Comparison of ENCODE assay signal across 14 mouse cellular contexts in the genomic region with DNA sequence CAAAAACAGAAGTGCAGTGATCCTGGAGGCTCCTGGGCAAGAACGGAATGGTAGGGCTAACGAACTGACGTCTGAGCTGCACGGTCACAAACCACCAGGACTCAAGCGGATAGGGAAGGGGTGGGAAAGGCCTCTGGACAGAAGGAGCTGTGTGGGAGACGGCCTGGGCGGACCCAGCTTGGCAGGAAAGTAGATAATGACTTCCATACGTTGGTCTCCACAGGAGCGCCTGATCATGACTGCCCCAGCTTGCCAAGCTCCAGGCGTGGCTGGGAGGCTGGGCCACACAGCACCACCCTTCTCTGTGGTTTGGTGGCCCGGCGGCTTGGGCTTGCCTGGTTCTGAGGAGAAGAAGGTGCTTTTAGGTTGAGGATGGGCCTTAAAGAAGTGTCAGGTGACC. TPM values are rescaled to one million over a fixed set of nuclear protein-coding genes. Genes with fewer than 3 reads are reported as not detected.
A peak's percentile ranks its signal among the peaks of the same experiment; 100 is the strongest.
DNase-seq lines count a peak whose midpoint lies in the region; ATAC-seq lines count a peak whose summit lies in the region.
"Had no signal": no experiment of that assay in that cellular context is flagged by ENCODE, and none has a peak within 500 bp of the region (broad histone marks: within the 10 kb centered on the region; RNA-seq: fewer than 3 reads in every experiment).

No protein-coding gene starts in this region.

- no peak for ATAC-seq in hindbrain, embryonic 14.5 days (ENCODE audit: low FRiP score)
- ATAC-seq in embryonic facial prominence, embryonic 12.5 days (ENCODE audit: insufficient number of reproducible peaks, insufficient read depth, low FRiP score, low TSS enrichment): no peak
- peak; percentile 78 for ATAC-seq in erythroid progenitor cell, adult 5-6 weeks (replicated peaks; ENCODE audit: low FRiP score, poor library complexity, severe bottlenecking)
- peak; percentile 91 for ATAC-seq in megakaryocyte-erythroid progenitor cell, adult 5-6 weeks (replicated peaks; ENCODE audit: low FRiP score, low TSS enrichment, poor library complexity, severe bottlenecking)
- no peak for ATAC-seq in granulocyte monocyte progenitor cell, adult 5-6 weeks (replicated peaks; ENCODE audit: poor library complexity, severe bottlenecking)
- ATAC-seq: intestine, embryonic 16.5 days had no signal

- H3K4me3 ChIP-seq in hindbrain, embryonic 10.5 days: no peak overlapping the region
- H3K4me3 ChIP-seq in hindbrain, embryonic 14.5 days (replicated peaks; ENCODE audit: low read length): no peak overlapping the region
- no peak overlapping the region for H3K4me3 ChIP-seq in embryonic facial prominence, embryonic 12.5 days
- H3K4me3 ChIP-seq: forebrain, embryonic 12.5 days; hindbrain, embryonic 12.5 days; midbrain, embryonic 12.5 days had no signal

- peaks cover 1% of the 10 kb centered on the region for H3K27me3 ChIP-seq in hindbrain, embryonic 10.5 days (ENCODE audit: insufficient read depth, poor library complexity, severe bottlenecking)
- 0 out of 2 replicates have a peak, but pooled peaks cover 1% of the 10 kb centered on the region for H3K27me3 ChIP-seq in hindbrain, embryonic 14.5 days (ENCODE audit: control insufficient read depth, insufficient read depth, low read length)
- no peaks in the 10 kb centered on the region for H3K27me3 ChIP-seq in embryonic facial prominence, embryonic 12.5 days
- H3K27me3 ChIP-seq: CH12.LX had no signal

- peak overlapping the region; percentile 35; the same call in 1 of the 2 replicates for H3K27ac ChIP-seq in hindbrain, embryonic 10.5 days
- H3K27ac ChIP-seq in hindbrain, embryonic 14.5 days: no peak overlapping the region
- H3K27ac ChIP-seq in embryonic facial prominence, embryonic 12.5 days: peak overlapping the region; percentile 80
- H3K27ac ChIP-seq: forebrain, embryonic 12.5 days; hindbrain, embryonic 12.5 days; midbrain, embryonic 12.5 days had no signal

- no peak overlapping the region for H3K9ac ChIP-seq in hindbrain, embryonic 14.5 days
- H3K9ac ChIP-seq in embryonic facial prominence, embryonic 12.5 days: no peak overlapping the region
- H3K9ac ChIP-seq: forebrain, embryonic 12.5 days; hindbrain, embryonic 12.5 days; midbrain, embryonic 12.5 days had no signal

- no peak overlapping the region for H3K4me2 ChIP-seq in hindbrain, embryonic 14.5 days (replicated peaks)
- 0 out of 2 replicates have a peak overlapping the region, but pooled peaks have one; percentile 5 for H3K4me2 ChIP-seq in embryonic facial prominence, embryonic 12.5 days (replicated peaks)
- H3K4me2 ChIP-seq: forebrain, embryonic 12.5 days; hindbrain, embryonic 12.5 days; midbrain, embryonic 12.5 days had no signal

- H3K4me1 ChIP-seq in hindbrain, embryonic 10.5 days (replicated peaks): peaks cover 19% of the 10 kb centered on the region
- no peaks in the 10 kb centered on the region for H3K4me1 ChIP-seq in hindbrain, embryonic 14.5 days (replicated peaks; ENCODE audit: control insufficient read depth, insufficient read depth, low read length)
- peaks cover 4% of the 10 kb centered on the region; the same call in 1 of the 2 replicates for H3K4me1 ChIP-seq in embryonic facial prominence, embryonic 12.5 days

- DNase-seq in hindbrain, embryonic 10.5 days (ENCODE audit: low spot score): no peak
- no peak for DNase-seq in hindbrain, embryonic 14.5 days (ENCODE audit: low spot score)
- DNase-seq in adrenal gland, postnatal 14 days: no peak
- DNase-seq: layer of hippocampus, adult 9-11 months; right cerebral cortex, postnatal 4 days had no signal

- H3K9me3 ChIP-seq in hindbrain, embryonic 10.5 days: no peaks in the 10 kb centered on the region
- no peaks in the 10 kb centered on the region for H3K9me3 ChIP-seq in hindbrain, embryonic 14.5 days (ENCODE audit: control insufficient read depth, low read length)
- no peaks in the 10 kb centered on the region for H3K9me3 ChIP-seq in embryonic facial prominence, embryonic 12.5 days
- H3K9me3 ChIP-seq: forebrain, embryonic 12.5 days; hindbrain, embryonic 12.5 days; midbrain, embryonic 12.5 days had no signal

- WGBS in hindbrain, embryonic 10.5 days: 66% methylated on average over 12 of the region's 12 CpGs
- WGBS in hindbrain, embryonic 14.5 days: 78% methylated on average over 12 of the region's 12 CpGs
- WGBS in embryonic facial prominence, embryonic 12.5 days: 18% methylated on average over 12 of the region's 12 CpGs

- no peaks in the 10 kb centered on the region for H3K36me3 ChIP-seq in hindbrain, embryonic 10.5 days
- H3K36me3 ChIP-seq in hindbrain, embryonic 14.5 days (replicated peaks; ENCODE audit: control insufficient read depth, insufficient read depth): no peaks in the 10 kb centered on the region
- no peaks in the 10 kb centered on the region for H3K36me3 ChIP-seq in embryonic facial prominence, embryonic 12.5 days
- H3K36me3 ChIP-seq: forebrain, embryonic 12.5 days; hindbrain, embryonic 12.5 days; midbrain, embryonic 12.5 days had no signal

RNA-seq across cellular contexts. Expression of a gene that starts 9.8 kb away (rescaled TPM):
- polyA plus RNA-seq in hindbrain, embryonic 10.5 days (2016; fragmentation: Nextera tagmentation; extraction: Ambion mirVana): 3.1 and 4.3 TPM in 2 replicates
- polyA plus RNA-seq in hindbrain, embryonic 14.5 days (2014; fragmentation: Nextera tagmentation; extraction: Ambion mirVana): 9.4 and 10.6 TPM in 2 replicates
- 6.9 and 9.1 TPM in 2 replicates for polyA plus RNA-seq in embryonic facial prominence, embryonic 12.5 days (2016; fragmentation: Nextera tagmentation; extraction: Ambion mirVana)
- total RNA-seq in erythroid progenitor cell, adult 5-6 weeks (2015; ENCODE audit: low replicate concordance): 2.5 TPM in 1 of 2 replicates, not detected in the other
- total RNA-seq in erythroid progenitor cell, adult 5-6 weeks (2017; ENCODE audit: low replicate concordance): 0.90 TPM in 1 of 2 replicates, not detected in the other
- total RNA-seq in megakaryocyte-erythroid progenitor cell, adult 5-6 weeks (2014; fragmentation: Nextera tagmentation): 8.7 and 12.2 TPM in 2 replicates
- 2.3 and 6.5 TPM in 2 replicates for total RNA-seq in megakaryocyte-erythroid progenitor cell, adult 5-6 weeks (2017)
- 19.9 and 23.6 TPM in 2 replicates for total RNA-seq in adrenal gland, postnatal 14 days (2021)
- total RNA-seq in granulocyte monocyte progenitor cell, adult 5-6 weeks (2014; fragmentation: Nextera tagmentation): 1.9 TPM in 1 of 2 replicates, not detected in the other
- 3.1 TPM in 1 of 2 replicates, not detected in the other for total RNA-seq in granulocyte monocyte progenitor cell, adult 5-6 weeks (2017)

RNA-seq across cellular contexts. Expression of a gene that starts 13.7 kb away (rescaled TPM):
- polyA plus RNA-seq in hindbrain, embryonic 10.5 days (2016; fragmentation: Nextera tagmentation; extraction: Ambion mirVana): 1.8 and 2.0 TPM in 2 replicates
- polyA plus RNA-seq in hindbrain, embryonic 14.5 days (2014; fragmentation: Nextera tagmentation; extraction: Ambion mirVana): 2.7 and 2.9 TPM in 2 replicates
- polyA plus RNA-seq in embryonic facial prominence, embryonic 12.5 days (2016; fragmentation: Nextera tagmentation; extraction: Ambion mirVana): 2.3 and 2.6 TPM in 2 replicates
- total RNA-seq in erythroid progenitor cell, adult 5-6 weeks (2015; ENCODE audit: low replicate concordance): 4.0 and 4.6 TPM in 2 replicates
- total RNA-seq in erythroid progenitor cell, adult 5-6 weeks (2017; ENCODE audit: low replicate concordance): 0.30 and 1.4 TPM in 2 replicates
- 17.4 and 20.5 TPM in 2 replicates for total RNA-seq in megakaryocyte-erythroid progenitor cell, adult 5-6 weeks (2014; fragmentation: Nextera tagmentation)
- 8.2 and 8.3 TPM in 2 replicates for total RNA-seq in megakaryocyte-erythroid progenitor cell, adult 5-6 weeks (2017)
- 8.6 and 10.2 TPM in 2 replicates for total RNA-seq in adrenal gland, postnatal 14 days (2021)
- total RNA-seq in granulocyte monocyte progenitor cell, adult 5-6 weeks (2014; fragmentation: Nextera tagmentation): 11.6 and 18.1 TPM in 2 replicates
- 3.7 and 7.0 TPM in 2 replicates for total RNA-seq in granulocyte monocyte progenitor cell, adult 5-6 weeks (2017)

RNA-seq across cellular contexts. Expression of a gene that starts 21.4 kb away (rescaled TPM):
- polyA plus RNA-seq in hindbrain, embryonic 10.5 days (2016; fragmentation: Nextera tagmentation; extraction: Ambion mirVana): 108 and 114 TPM in 2 replicates
- polyA plus RNA-seq in hindbrain, embryonic 14.5 days (2014; fragmentation: Nextera tagmentation; extraction: Ambion mirVana): 79.4 and 83.1 TPM in 2 replicates
- polyA plus RNA-seq in embryonic facial prominence, embryonic 12.5 days (2016; fragmentation: Nextera tagmentation; extraction: Ambion mirVana): 83.7 and 89.2 TPM in 2 replicates
- 9.2 and 16.9 TPM in 2 replicates for total RNA-seq in erythroid progenitor cell, adult 5-6 weeks (2015; ENCODE audit: low replicate concordance)
- 5.3 and 8.5 TPM in 2 replicates for total RNA-seq in erythroid progenitor cell, adult 5-6 weeks (2017; ENCODE audit: low replicate concordance)
- total RNA-seq in megakaryocyte-erythroid progenitor cell, adult 5-6 weeks (2014; fragmentation: Nextera tagmentation): 79.8 and 89.1 TPM in 2 replicates
- total RNA-seq in megakaryocyte-erythroid progenitor cell, adult 5-6 weeks (2017): 39.6 and 49.6 TPM in 2 replicates
- total RNA-seq in adrenal gland, postnatal 14 days (2021): 90.7 and 95.0 TPM in 2 replicates
- 52.1 and 60.1 TPM in 2 replicates for total RNA-seq in granulocyte monocyte progenitor cell, adult 5-6 weeks (2014; fragmentation: Nextera tagmentation)
- 22.8 and 29.6 TPM in 2 replicates for total RNA-seq in granulocyte monocyte progenitor cell, adult 5-6 weeks (2017)

RNA-seq across cellular contexts. Expression of a gene that starts 30.4 kb away (rescaled TPM):
- 98.1 and 128 TPM in 2 replicates for polyA plus RNA-seq in hindbrain, embryonic 10.5 days (2016; fragmentation: Nextera tagmentation; extraction: Ambion mirVana)
- 164 and 183 TPM in 2 replicates for polyA plus RNA-seq in hindbrain, embryonic 14.5 days (2014; fragmentation: Nextera tagmentation; extraction: Ambion mirVana)
- polyA plus RNA-seq in embryonic facial prominence, embryonic 12.5 days (2016; fragmentation: Nextera tagmentation; extraction: Ambion mirVana): 44.9 and 48.3 TPM in 2 replicates
- 114 and 127 TPM in 2 replicates for total RNA-seq in erythroid progenitor cell, adult 5-6 weeks (2015; ENCODE audit: low replicate concordance)
- 43.8 and 56.9 TPM in 2 replicates for total RNA-seq in erythroid progenitor cell, adult 5-6 weeks (2017; ENCODE audit: low replicate concordance)
- 57.6 and 94.8 TPM in 2 replicates for total RNA-seq in megakaryocyte-erythroid progenitor cell, adult 5-6 weeks (2014; fragmentation: Nextera tagmentation)
- 21.2 and 23.9 TPM in 2 replicates for total RNA-seq in megakaryocyte-erythroid progenitor cell, adult 5-6 weeks (2017)
- total RNA-seq in adrenal gland, postnatal 14 days (2021): 121 and 127 TPM in 2 replicates
- 83.3 and 96.6 TPM in 2 replicates for total RNA-seq in granulocyte monocyte progenitor cell, adult 5-6 weeks (2014; fragmentation: Nextera tagmentation)
- total RNA-seq in granulocyte monocyte progenitor cell, adult 5-6 weeks (2017): 13.6 and 17.3 TPM in 2 replicates

RNA-seq across cellular contexts. Expression of a gene that starts 39.5 kb away (rescaled TPM):
- polyA plus RNA-seq in hindbrain, embryonic 10.5 days (2016; fragmentation: Nextera tagmentation; extraction: Ambion mirVana): 3.1 and 4.5 TPM in 2 replicates
- polyA plus RNA-seq in hindbrain, embryonic 14.5 days (2014; fragmentation: Nextera tagmentation; extraction: Ambion mirVana): 0.75 and 0.83 TPM in 2 replicates
- polyA plus RNA-seq in embryonic facial prominence, embryonic 12.5 days (2016; fragmentation: Nextera tagmentation; extraction: Ambion mirVana): 1.3 and 1.8 TPM in 2 replicates
- total RNA-seq in erythroid progenitor cell, adult 5-6 weeks (2015; ENCODE audit: low replicate concordance): 2.5 and 6.5 TPM in 2 replicates
- total RNA-seq in erythroid progenitor cell, adult 5-6 weeks (2017; ENCODE audit: low replicate concordance): 1.9 and 2.1 TPM in 2 replicates
- 47.1 and 58.7 TPM in 2 replicates for total RNA-seq in megakaryocyte-erythroid progenitor cell, adult 5-6 weeks (2014; fragmentation: Nextera tagmentation)
- 24.8 and 36.3 TPM in 2 replicates for total RNA-seq in megakaryocyte-erythroid progenitor cell, adult 5-6 weeks (2017)
- 0.74 and 4.0 TPM in 2 replicates for total RNA-seq in adrenal gland, postnatal 14 days (2021)
- total RNA-seq in granulocyte monocyte progenitor cell, adult 5-6 weeks (2014; fragmentation: Nextera tagmentation): 19.1 and 26.7 TPM in 2 replicates
- total RNA-seq in granulocyte monocyte progenitor cell, adult 5-6 weeks (2017): 18.2 and 21.1 TPM in 2 replicates

Comparison
In these comparisons a context has a peak if more than half of its experiments do, and no peak if none do; other contexts are left out.
1. ATAC-seq: peak in erythroid progenitor cell, adult 5-6 weeks (single experiment) and megakaryocyte-erythroid progenitor cell, adult 5-6 weeks (single experiment); none in hindbrain, embryonic 14.5 days (single experiment), embryonic facial prominence, embryonic 12.5 days (single experiment) and granulocyte monocyte progenitor cell, adult 5-6 weeks (single experiment).